Mouse (Mus musculus) kidney, adult 2 months (tissue): ENCODE data around the gene Creb3l2.

Experiments
- CTCF ChIP-seq: fragments of 200-500 bp; conservative IDR thresholded peaks from 2 replicates; pipeline ENCODE4 v1.5.1; 2011; ENCODE audit warnings: low read depth, mild to moderate bottlenecking, control low read depth, low read length, moderate library complexity, mixed read lengths; ENCODE audit not compliant: insufficient read depth, insufficient read length
- POLR2A ChIP-seq: fragments of 200-500 bp; IDR thresholded peaks from one replicate; pipeline ENCODE4 v1.6.1; 2011; ENCODE audit warnings: low read depth, low read length, control low read depth

GRCm38 (mm10) chr6:37282659-37283058 lies 159.3 kb downstream of the Creb3l2 start:
- no peak for TF ChIP-seq CTCF
- no peak for TF ChIP-seq POLR2A
